Mouse (Mus musculus): ENCODE data around the gene Cnot1.
"Not testable (repeated sequence)": the region's sequence is repeated elsewhere in the genome, so short reads cannot be mapped to it uniquely, and the experiment has no call there.

Cnot1 gene

GRCm38 (mm10) chr8:95817597-95817996 lies 10.3 kb upstream of the Cnot1 start:
- DNase-seq (ENCODE audit: low spot score in 2 of 2): no peak

GRCm38 (mm10) chr8:95816044-95816708 lies 8.9 kb upstream of the Cnot1 start:
- DNase-seq (ENCODE audit: low spot score in 2 of 2): no peak

DNA sequence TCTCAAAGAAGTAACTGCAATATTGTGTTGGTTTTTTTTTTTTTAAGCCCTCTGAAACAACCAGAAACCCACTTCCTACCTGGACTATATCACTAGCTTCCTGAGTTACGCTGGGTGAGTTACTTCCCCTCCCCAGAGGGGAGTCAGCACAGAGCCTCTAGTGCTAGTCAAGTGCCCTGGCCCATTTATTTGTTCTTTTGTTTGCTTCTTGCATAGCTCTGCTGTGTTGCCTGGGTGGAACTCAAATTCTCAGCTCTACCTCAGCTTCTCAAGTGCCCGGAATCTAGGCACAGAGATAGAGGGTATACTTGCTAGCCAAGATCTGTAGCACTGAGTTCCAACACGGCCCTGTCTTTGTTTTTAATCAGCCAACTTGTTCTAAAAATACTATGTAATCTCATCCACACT lies 2.9 kb upstream of the Cnot1 start:
- peak; percentile 48 to 52 for DNase-seq (ENCODE audit: low spot score in 2 of 2)

GRCm38 (mm10) chr8:95809116-95809515 lies 1.9 kb upstream of the Cnot1 start:
- DNase-seq (ENCODE audit: low spot score in 2 of 2): no peak

GRCm38 (mm10) chr8:95808631-95809030 lies 1.4 kb upstream of the Cnot1 start:
- no peak for DNase-seq (ENCODE audit: low spot score in 2 of 2)

DNA sequence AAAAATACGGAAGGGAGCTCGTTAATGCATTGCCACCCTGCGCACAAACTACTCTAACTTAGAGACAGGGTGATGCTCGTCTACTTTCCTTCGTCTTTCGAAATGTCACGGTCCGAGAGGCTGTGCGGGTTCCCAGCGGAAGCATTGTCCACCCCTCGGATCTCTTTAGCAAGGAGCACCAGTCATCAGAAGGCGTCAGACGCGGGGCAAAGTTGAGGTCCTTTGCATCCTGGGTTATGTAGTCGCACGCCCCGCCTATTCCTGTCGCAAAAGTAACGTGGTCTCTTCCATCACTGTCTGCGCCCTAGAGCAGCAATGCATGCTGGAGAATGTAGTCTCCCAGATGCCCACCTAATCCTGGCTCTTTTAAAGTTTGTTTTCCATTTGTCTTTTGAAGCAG lies 597 bp upstream of the Cnot1 start:
- peak; percentile 94 for DNase-seq (ENCODE audit: low spot score in 2 of 2)

GRCm38 (mm10) chr8:95806461-95807191 lies 638 bp downstream of the Cnot1 start:
- DNase-seq (ENCODE audit: low spot score in 2 of 2): peak in 1 of 2 experiments; percentile 26

DNA sequence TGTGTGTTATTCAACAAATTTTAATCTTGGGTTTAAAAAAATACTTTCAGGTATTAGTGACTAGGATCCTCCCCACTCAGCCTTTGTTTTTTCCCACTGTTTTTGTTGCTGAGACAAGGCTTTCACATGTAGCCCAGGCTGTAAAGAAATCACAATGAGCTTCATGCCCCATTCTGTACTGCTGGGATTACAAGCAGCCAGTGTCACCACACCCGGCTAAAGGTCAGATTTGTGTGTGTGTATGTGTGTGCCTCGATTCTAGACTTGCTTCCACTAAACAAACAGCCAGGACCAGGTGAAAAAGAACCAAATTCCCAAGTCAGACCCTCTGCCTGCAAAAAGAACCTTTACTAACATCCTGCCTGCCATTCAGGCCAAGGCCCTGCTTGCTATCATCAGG lies 1.8 kb downstream of the Cnot1 start:
- DNase-seq (ENCODE audit: low spot score in 2 of 2): no peak

DNA sequence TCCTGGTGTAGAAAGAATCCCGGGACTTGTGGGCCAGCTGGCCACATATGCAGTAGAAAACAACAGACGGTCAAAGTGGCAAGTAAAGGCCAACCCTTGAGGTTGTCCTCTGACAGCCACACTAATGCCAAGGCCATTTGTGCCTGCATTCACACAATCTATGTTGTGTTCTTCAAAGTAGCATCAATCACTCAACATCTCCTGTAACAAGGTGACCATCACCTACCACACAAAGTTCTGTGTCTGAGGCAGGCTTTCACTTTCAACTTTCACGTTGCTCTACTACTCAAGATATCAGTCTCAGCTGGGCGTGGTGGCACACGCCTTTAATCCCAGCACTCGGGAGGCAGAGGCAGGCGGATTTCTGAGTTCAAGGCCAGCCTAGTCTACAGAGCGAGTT lies 5.0 kb downstream of the Cnot1 start:
- DNase-seq (ENCODE audit: low spot score in 2 of 2): no peak

- no peak for DNase-seq (ENCODE audit: low spot score in 2 of 2)
Measured at GRCm38 (mm10) chr8:95801476-95802064, 5.7 kb downstream of the Cnot1 start.

DNA sequence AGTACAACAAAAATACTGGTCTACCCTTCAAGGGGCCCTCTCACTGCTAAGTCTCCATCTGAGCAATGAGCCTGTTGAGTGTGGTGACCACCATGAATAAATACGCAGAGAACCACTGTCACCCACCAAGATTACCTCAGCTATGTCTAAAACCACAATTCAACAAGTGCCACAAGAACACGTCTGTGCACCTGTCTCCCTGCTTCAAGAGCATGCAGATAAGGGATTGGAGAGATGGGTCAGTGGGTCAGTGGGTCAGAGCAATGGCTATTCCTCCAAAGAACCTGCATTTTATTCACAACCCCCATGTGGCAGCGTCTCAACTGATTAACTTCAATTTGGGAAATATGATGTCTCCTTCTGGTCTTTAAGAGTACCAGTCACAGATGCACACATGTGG lies 6.9 kb downstream of the Cnot1 start:
- DNase-seq (ENCODE audit: low spot score in 2 of 2): no peak

- no peak for DNase-seq (ENCODE audit: low spot score in 2 of 2)
Measured at GRCm38 (mm10) chr8:95799891-95800290, 7.4 kb downstream of the Cnot1 start.

DNA sequence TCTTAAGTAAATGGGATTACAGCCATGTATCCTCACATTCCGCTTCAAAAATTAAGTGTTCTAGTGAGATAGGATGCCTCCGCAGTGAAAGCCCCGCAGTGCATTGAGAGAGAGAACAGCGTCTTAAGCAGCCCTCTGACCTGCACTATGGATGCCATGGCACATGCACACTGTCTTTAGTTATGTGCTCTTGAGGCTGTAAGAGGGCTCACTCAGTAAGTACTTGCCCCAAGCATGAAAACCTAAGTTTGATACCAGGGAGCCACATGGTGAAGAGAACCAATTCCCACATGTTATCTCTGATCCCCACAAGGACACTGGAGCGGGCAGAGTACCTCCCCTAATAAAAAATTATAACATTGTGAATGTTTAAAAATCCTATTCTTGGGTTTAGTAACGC lies 8.1 kb downstream of the Cnot1 start:
- DNase-seq (ENCODE audit: low spot score in 2 of 2): no peak

GRCm38 (mm10) chr8:95795333-95796061 lies 11.8 kb downstream of the Cnot1 start:
- not testable (repeated sequence) for DNase-seq (ENCODE audit: low spot score in 2 of 2)

DNA sequence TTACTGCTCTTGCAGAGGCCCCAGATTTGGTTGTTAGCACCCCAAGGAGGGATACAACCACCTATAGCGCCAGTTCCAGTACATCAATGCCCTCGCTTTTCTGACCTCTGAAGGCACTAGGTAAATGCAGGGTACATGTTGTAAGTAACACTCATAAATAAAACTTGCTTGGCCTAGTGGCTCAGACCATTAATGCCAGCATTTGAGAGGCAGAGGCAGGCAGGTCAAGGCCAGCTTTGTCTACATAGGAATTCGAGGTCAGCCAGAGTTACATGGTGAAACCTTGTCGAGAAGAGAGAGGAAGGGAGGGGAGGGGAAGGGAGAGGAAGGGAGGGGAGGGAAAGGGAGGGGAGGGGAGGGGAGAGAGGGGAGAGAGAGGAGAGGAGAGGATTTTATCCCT lies 21.7 kb downstream of the Cnot1 start:
- DNase-seq (ENCODE audit: low spot score in 2 of 2): no peak

GRCm38 (mm10) chr8:95782628-95783027 lies 24.6 kb downstream of the Cnot1 start:
- no peak for DNase-seq (ENCODE audit: low spot score in 2 of 2)

DNA sequence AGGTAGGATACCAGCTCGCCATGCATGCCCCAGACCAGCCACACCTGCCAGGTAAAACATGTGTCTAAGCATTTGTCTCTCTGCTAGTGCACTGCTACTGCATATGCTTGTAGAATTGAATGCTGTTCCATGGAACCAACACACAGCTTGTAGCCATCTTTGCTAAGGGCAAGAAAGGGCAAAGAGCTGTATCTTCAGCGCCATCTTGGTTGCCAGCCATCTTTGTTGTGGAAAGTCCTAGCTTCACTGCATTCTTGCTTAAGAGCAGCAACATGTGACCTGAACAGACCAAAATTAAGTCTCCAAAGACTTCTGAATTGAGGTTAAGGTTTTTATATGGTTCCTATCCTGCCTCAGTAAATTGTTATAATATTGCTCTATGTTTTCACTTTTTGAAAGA lies 25.5 kb downstream of the Cnot1 start:
- DNase-seq (ENCODE audit: low spot score in 2 of 2): no peak

GRCm38 (mm10) chr8:95781085-95781484 lies 26.2 kb downstream of the Cnot1 start:
- DNase-seq (ENCODE audit: low spot score in 2 of 2): no peak

GRCm38 (mm10) chr8:95764133-95764532 lies 43.1 kb downstream of the Cnot1 start:
- no peak for DNase-seq (ENCODE audit: low spot score in 2 of 2)

GRCm38 (mm10) chr8:95760323-95760722 lies 46.9 kb downstream of the Cnot1 start:
- DNase-seq (ENCODE audit: low spot score in 2 of 2): no peak

DNA sequence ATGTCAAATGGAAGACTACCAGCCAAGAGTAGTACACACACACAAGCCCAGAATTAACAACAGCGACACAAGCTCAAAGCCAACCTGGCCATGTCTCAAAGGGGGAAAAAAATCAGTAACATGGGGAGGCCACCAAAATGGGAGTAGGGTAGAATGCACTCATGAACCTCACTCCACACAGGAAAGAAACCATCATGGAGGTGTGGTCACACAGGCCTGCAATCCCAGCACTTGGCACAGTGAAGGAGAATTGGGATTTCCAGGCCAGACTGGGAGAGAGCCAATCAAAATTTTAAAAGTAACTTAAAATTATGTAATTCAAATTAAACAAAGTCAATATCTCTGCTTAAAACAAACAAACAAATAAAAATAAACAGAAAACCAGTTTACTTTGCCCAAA lies 55.3 kb downstream of the Cnot1 start:
- no peak for DNase-seq (ENCODE audit: low spot score in 2 of 2)

- no peak for DNase-seq (ENCODE audit: low spot score in 2 of 2)
Measured at GRCm38 (mm10) chr8:95748028-95748427, 59.2 kb downstream of the Cnot1 start.

Data from heart, adult 9 months (tissue).